Mouse (Mus musculus): ENCODE data around the gene Vgf. TPM values are rescaled to one million over a fixed set of nuclear protein-coding genes. Genes with fewer than 3 reads are reported as not detected.

Gene Vgf
- polyA plus RNA-seq, 1 experiment, result 0.08 TPM

GRCm38 (mm10) chr5:137072079-137072960 lies 46.1 kb downstream of the Vgf start, which contains the start of gene Serpine1:
Gene Serpine1 (minus strand): TSS chr5:137072268.
- DNase-seq (ENCODE audit: low spot score), result peak; percentile 65

GRCm38 (mm10) chr5:137073141-137073540 lies 46.9 kb downstream of the Vgf start:
- no peak for DNase-seq (ENCODE audit: low spot score)

- no peak for DNase-seq (ENCODE audit: low spot score)
Measured at GRCm38 (mm10) chr5:137074191-137074651, 48.0 kb downstream of the Vgf start.

- DNase-seq (ENCODE audit: low spot score), result no peak
Measured at GRCm38 (mm10) chr5:137075726-137076125, 49.5 kb downstream of the Vgf start.

GRCm38 (mm10) chr5:137076191-137076930 lies 50.2 kb downstream of the Vgf start:
- no peak for DNase-seq (ENCODE audit: low spot score)

GRCm38 (mm10) chr5:137077187-137077586 lies 51.0 kb downstream of the Vgf start:
- DNase-seq (ENCODE audit: low spot score), result no peak

- DNase-seq (ENCODE audit: low spot score), result no peak
Measured at GRCm38 (mm10) chr5:137078041-137078440, 51.8 kb downstream of the Vgf start.

- DNase-seq (ENCODE audit: low spot score), result no peak
Measured at GRCm38 (mm10) chr5:137078616-137079015, 52.4 kb downstream of the Vgf start.

GRCm38 (mm10) chr5:137079849-137080248 lies 53.7 kb downstream of the Vgf start:
- DNase-seq (ENCODE audit: low spot score), result no peak

Other genes with a start within 250 kb of the Vgf start
- gene Col26a1, start 143.2 kb upstream of the Vgf start, polyA plus RNA-seq (2012; rRNA removed), result 0.15 and 0.48 TPM in 2 replicates
- gene Ift22, start 118.2 kb upstream of the Vgf start, polyA plus RNA-seq (2012; rRNA removed), result 22.5 and 22.6 TPM in 2 replicates
- gene Fis1, start 73.1 kb upstream of the Vgf start, polyA plus RNA-seq (2012; rRNA removed), result 190 and 203 TPM in 2 replicates
- 6.5 and 10.6 TPM in 2 replicates for gene Cldn15, start 59.8 kb upstream of the Vgf start, polyA plus RNA-seq (2012; rRNA removed)
- gene Plod3, start 39.4 kb upstream of the Vgf start, polyA plus RNA-seq (2012; rRNA removed), result 45.8 and 50.9 TPM in 2 replicates
- 62.3 and 66.6 TPM in 2 replicates for gene Znhit1, start 38.4 kb upstream of the Vgf start, polyA plus RNA-seq (2012; rRNA removed)
- gene Ap1s1, start 19.7 kb downstream of the Vgf start, polyA plus RNA-seq (2012; rRNA removed), result 96.2 and 118 TPM in 2 replicates
- gene Serpine1, start 45.9 kb downstream of the Vgf start, polyA plus RNA-seq (2012; rRNA removed), result 6.2 and 8.3 TPM in 2 replicates
- gene Trim56, start 89.8 kb downstream of the Vgf start, polyA plus RNA-seq (2012; rRNA removed), result 5.7 and 11.9 TPM in 2 replicates
- not detected in 2 replicates for gene Muc3, start 122.9 kb downstream of the Vgf start, polyA plus RNA-seq (2012; rRNA removed)
- gene Muc3a, start 186.0 kb downstream of the Vgf start, polyA plus RNA-seq (2012; rRNA removed), result 1.3 and 1.4 TPM in 2 replicates

Measured in urinary bladder, adult 2 months (tissue).